Mouse (Mus musculus): ENCODE results near the gene Syn2.

DNA sequence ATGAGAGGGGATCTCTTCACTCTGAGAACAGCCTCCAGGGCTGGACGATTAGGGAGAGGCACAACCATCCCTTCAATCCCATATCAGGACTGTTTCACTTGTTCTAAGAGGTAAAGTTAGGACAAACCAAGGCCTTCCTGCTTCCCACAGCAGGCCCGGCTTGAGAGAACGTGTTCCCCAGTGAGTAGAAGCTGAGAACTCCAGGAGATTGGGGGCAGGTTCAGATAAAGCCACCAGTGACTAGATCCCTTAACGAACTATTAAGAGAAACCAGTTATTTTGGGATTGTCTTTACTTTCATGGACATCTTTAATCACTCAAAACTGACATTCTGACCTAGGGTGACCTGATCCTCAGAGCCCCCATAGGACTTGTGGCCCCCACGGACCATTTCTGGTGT, 134.9 kb downstream of the Syn2 start:
- TF ChIP-seq CTCF (IDR thresholded peaks at IDR 0.05; ENCODE audit: control insufficient read depth, insufficient read depth, insufficient read length) (no peak), FOSL1 (IDR thresholded peaks at IDR 0.05; ENCODE audit: insufficient read depth, low read length, poor library complexity, severe bottlenecking) (no peak), MAX (IDR thresholded peaks at IDR 0.05) (no peak)

All from C2C12 (cell line).